Mouse (Mus musculus) forebrain, embryonic 13.5 days (tissue): ENCODE data around the gene Zfpl1. TPM values are rescaled to one million over a fixed set of nuclear protein-coding genes. Genes with fewer than 3 reads are reported as not detected.

Source experiments
- ATAC-seq: fragments of 200-750 bp; cut with Nextera tagmentation; 2 replicates; pipeline ENCODE4 v1.8.0; 2017
- H3K27ac ChIP-seq: fragments of 300-500 bp; sonication (generic); 2 replicates; pipeline ENCODE4 v1.5.1; 2015; ENCODE audit warnings: inconsistent platforms, mild to moderate bottlenecking, moderate library complexity
- H3K27me3 ChIP-seq: fragments of 300-500 bp; sonication (generic); 2 replicates; pipeline ENCODE4 v1.6.1; 2015; ENCODE audit warnings: mild to moderate bottlenecking, inconsistent platforms
- H3K36me3 ChIP-seq: fragments of 300-500 bp; sonication (generic); 2 replicates; pipeline ENCODE4 v1.6.1; 2015; ENCODE audit warnings: mild to moderate bottlenecking, inconsistent platforms; ENCODE audit not compliant: poor library complexity, severe bottlenecking
- H3K4me1 ChIP-seq: fragments of 300-500 bp; sonication (generic); 2 replicates; pipeline ENCODE4 v1.6.1; 2015; ENCODE audit warnings: inconsistent platforms
- H3K4me2 ChIP-seq: fragments of 300-500 bp; sonication (generic); 2 replicates; pipeline ENCODE4 v1.6.1; 2015; ENCODE audit warnings: inconsistent platforms, mild to moderate bottlenecking, moderate library complexity
- H3K4me3 ChIP-seq: fragments of 300-500 bp; sonication (generic); 2 replicates; pipeline ENCODE4 v1.5.1; 2015; ENCODE audit warnings: mild to moderate bottlenecking, inconsistent platforms
- H3K9ac ChIP-seq: fragments of 300-500 bp; sonication (generic); 2 replicates; pipeline ENCODE4 v1.6.1; 2015; ENCODE audit warnings: mild to moderate bottlenecking, inconsistent platforms
- H3K9me3 ChIP-seq: fragments of 300-500 bp; sonication (generic); replicated peaks from 2 replicates; pipeline ENCODE4 v1.6.1; 2016; ENCODE audit warnings: inconsistent platforms
- WGBS: fragments of 180-500 bp; shearing (Covaris S2); methylation state at CpG from one replicate; pipeline ENCODE4 v1.1.7; 2015; 5-methylcytosine and 5-hydroxymethylcytosine counted together
- polyA plus RNA-seq: library from polyadenylated mRNA; unstranded; fragments of >200 nt; fragmentation: Nextera tagmentation; extraction: Ambion mirVana; gene quantifications from 2 replicates; pipeline ENCODE4 v1.2.1, GENCODE M21; 2015

Gene Zfpl1
- polyA plus RNA-seq, 1 experiment from 2014 or later = 71.7 TPM

GRCm38 (mm10) chr19:6085417-6085879 lies 692 bp upstream of the Zfpl1 start:
- peak overlapping the region; percentile 66 for H3K4me3 ChIP-seq
- H3K4me1 ChIP-seq = peaks cover 28% of the 10 kb centered on the region
- H3K27me3 ChIP-seq = no peaks in the 10 kb centered on the region
- H3K9ac ChIP-seq = peak overlapping the region; percentile 63
- no peaks in the 10 kb centered on the region for H3K9me3 ChIP-seq
- peaks cover 49% of the 10 kb centered on the region for H3K36me3 ChIP-seq
- peak overlapping the region; percentile 57; the same call in 1 of the 2 replicates for H3K27ac ChIP-seq
- peak overlapping the region; percentile 90 for H3K4me2 ChIP-seq
- WGBS = under 1% methylated on average over 17 of the region's 17 CpGs
- ATAC-seq = peak; percentile 74

- no peak for ATAC-seq
- H3K4me1 ChIP-seq = peaks cover 33% of the 10 kb centered on the region
- no peak within 1 kb of the TSS for H3K4me2 ChIP-seq
- H3K27ac ChIP-seq = no peak within 1 kb of the TSS
- no peaks in the 10 kb centered on the region for H3K27me3 ChIP-seq
- peaks cover 31% of the 10 kb centered on the region for H3K36me3 ChIP-seq
- H3K4me3 ChIP-seq = no peak within 1 kb of the TSS
- no peaks in the 10 kb centered on the region for H3K9me3 ChIP-seq
- no peak within 1 kb of the TSS for H3K9ac ChIP-seq
- WGBS = 94% methylated on average over 9 of the region's 9 CpGs
Measured at GRCm38 (mm10) chr19:6082156-6082555, 2.6 kb downstream of the Zfpl1 start, which contains the start of gene Gm28374. TSS of gene Gm28374 (minus strand) at chr19:6082256.

GRCm38 (mm10) chr19:6079983-6080480 lies 4.7 kb downstream of the Zfpl1 start, which contains the start of gene Tmem262:
TSS of gene Tmem262 (plus strand) at chr19:6080033.
- Histone ChIP-seq H3K27ac (no peak within 1 kb of the TSS), H3K4me2 (no peak within 1 kb of the TSS), H3K9ac (no peak within 1 kb of the TSS), H3K36me3 (peaks cover 35% of the 10 kb centered on the region), H3K4me3 (no peak within 1 kb of the TSS), H3K4me1 (peaks cover 29% of the 10 kb centered on the region), H3K27me3 (no peaks in the 10 kb centered on the region), H3K9me3 (no peaks in the 10 kb centered on the region)
- 97% methylated on average over 12 of the region's 12 CpGs for WGBS
- no peak for ATAC-seq

- 2% methylated on average over 33 of the region's 33 CpGs for WGBS
- H3K4me1 ChIP-seq = peaks cover 16% of the 10 kb centered on the region
- H3K9ac ChIP-seq = peak within 1 kb of the TSS; percentile 79
- H3K9me3 ChIP-seq = no peaks in the 10 kb centered on the region
- peak within 1 kb of the TSS; percentile 93 for H3K4me2 ChIP-seq
- no peaks in the 10 kb centered on the region for H3K27me3 ChIP-seq
- peaks cover 48% of the 10 kb centered on the region for H3K36me3 ChIP-seq
- H3K4me3 ChIP-seq = peak within 1 kb of the TSS; percentile 77
- peak within 1 kb of the TSS; percentile 80 for H3K27ac ChIP-seq
- peak; percentile 92 for ATAC-seq
Measured at GRCm38 (mm10) chr19:6076564-6077393, 8.0 kb downstream of the Zfpl1 start, which contains the start of gene Vps51. TSS of gene Vps51 (minus strand) at chr19:6077231.

- Histone ChIP-seq H3K4me1 (peaks cover 16% of the 10 kb centered on the region), H3K27ac (no peak overlapping the region), H3K9me3 (no peaks in the 10 kb centered on the region), H3K4me3 (no peak overlapping the region), H3K36me3 (peaks cover 53% of the 10 kb centered on the region), H3K27me3 (no peaks in the 10 kb centered on the region), H3K9ac (no peak overlapping the region), H3K4me2 (no peak overlapping the region)
- ATAC-seq = no peak
- WGBS = 87% methylated on average over 5 of the region's 5 CpGs
Measured at GRCm38 (mm10) chr19:6073889-6074288, 10.9 kb downstream of the Zfpl1 start.

- Histone ChIP-seq H3K9ac (no peak overlapping the region), H3K9me3 (no peaks in the 10 kb centered on the region), H3K4me3 (no peak overlapping the region), H3K4me2 (no peak overlapping the region), H3K27ac (no peak overlapping the region), H3K36me3 (peaks cover 55% of the 10 kb centered on the region), H3K4me1 (peaks cover 22% of the 10 kb centered on the region), H3K27me3 (no peaks in the 10 kb centered on the region)
- ATAC-seq = no peak
- 92% methylated on average over 19 of the region's 19 CpGs for WGBS
Measured at GRCm38 (mm10) chr19:6071261-6071660, 13.5 kb downstream of the Zfpl1 start.

- H3K27me3 ChIP-seq = no peaks in the 10 kb centered on the region
- H3K4me2 ChIP-seq = no peak overlapping the region
- no peak overlapping the region for H3K4me3 ChIP-seq
- no peaks in the 10 kb centered on the region for H3K9me3 ChIP-seq
- 89% methylated on average over 29 of the region's 31 CpGs for WGBS
- peaks cover 55% of the 10 kb centered on the region for H3K36me3 ChIP-seq
- peaks cover 22% of the 10 kb centered on the region for H3K4me1 ChIP-seq
- no peak for ATAC-seq
- no peak overlapping the region for H3K27ac ChIP-seq
- H3K9ac ChIP-seq = no peak overlapping the region
Measured at GRCm38 (mm10) chr19:6070571-6071250, 14.0 kb downstream of the Zfpl1 start.

- Histone ChIP-seq H3K36me3 (peaks cover 49% of the 10 kb centered on the region), H3K4me1 (peaks cover 24% of the 10 kb centered on the region), H3K27me3 (no peaks in the 10 kb centered on the region), H3K4me2 (no peak overlapping the region), H3K4me3 (no peak overlapping the region), H3K9ac (no peak overlapping the region), H3K9me3 (no peaks in the 10 kb centered on the region), H3K27ac (no peak overlapping the region)
- no peak for ATAC-seq
- WGBS = 96% methylated on average over 10 of the region's 10 CpGs
Measured at GRCm38 (mm10) chr19:6069851-6070250, 14.9 kb downstream of the Zfpl1 start.

- 72% methylated on average over 4 of the region's 4 CpGs for WGBS
- no peak overlapping the region for H3K4me3 ChIP-seq
Measured at GRCm38 (mm10) chr19:6068951-6069350, 15.8 kb downstream of the Zfpl1 start.

GRCm38 (mm10) chr19:6067724-6068415 lies 16.9 kb downstream of the Zfpl1 start, which contains the start of gene Tm7sf2:
TSS of gene Tm7sf2 (minus strand) at chr19:6068373.
- Histone ChIP-seq H3K36me3 (peaks cover 35% of the 10 kb centered on the region), H3K4me1 (peaks cover 31% of the 10 kb centered on the region), H3K9me3 (no peaks in the 10 kb centered on the region), H3K27me3 (no peaks in the 10 kb centered on the region), H3K4me3 (peak within 1 kb of the TSS; percentile 51), H3K9ac (peak within 1 kb of the TSS; percentile 80), H3K4me2 (peak within 1 kb of the TSS; percentile 96), H3K27ac (peak within 1 kb of the TSS; percentile 87)
- peak; percentile 93 for ATAC-seq
- WGBS = 7% methylated on average over 33 of the region's 33 CpGs

More at GRCm38 (mm10) chr19:6068951-6069350, 15.8 kb downstream of the Zfpl1 start:
- H3K27ac ChIP-seq = no peak overlapping the region
- H3K9me3 ChIP-seq = no peaks in the 10 kb centered on the region
- H3K27me3 ChIP-seq = no peaks in the 10 kb centered on the region
- H3K4me2 ChIP-seq = no peak overlapping the region
- H3K4me1 ChIP-seq = peaks cover 24% of the 10 kb centered on the region
- H3K36me3 ChIP-seq = peaks cover 46% of the 10 kb centered on the region
- no peak for ATAC-seq
- no peak overlapping the region for H3K9ac ChIP-seq

GRCm38 (mm10) chr19:6067011-6067723 lies 17.6 kb downstream of the Zfpl1 start:
- peak; percentile 70 for ATAC-seq
- Histone ChIP-seq H3K9ac (peak overlapping the region; percentile 80), H3K4me3 (peak overlapping the region; percentile 51), H3K4me1 (peaks cover 38% of the 10 kb centered on the region), H3K9me3 (no peaks in the 10 kb centered on the region), H3K4me2 (peak overlapping the region; percentile 96), H3K27me3 (no peaks in the 10 kb centered on the region), H3K27ac (peak overlapping the region; percentile 87), H3K36me3 (peaks cover 30% of the 10 kb centered on the region)
- WGBS = under 1% methylated on average over 30 of the region's 30 CpGs
